Mouse (Mus musculus): ENCODE data around the gene Gstt4. TPM values are rescaled to one million over a fixed set of nuclear protein-coding genes. Genes with fewer than 3 reads are reported as not detected.

Gene Gstt4
- polyA plus RNA-seq, 1 experiment from 2014 or later = not detected

GRCm38 (mm10) chr10:75819882-75820281 is 2.5 kb downstream of the Gstt4 start:
- Histone ChIP-seq H3K9me3 (no peaks in the 10 kb centered on the region), H3K9ac (no peak overlapping the region), H3K4me2 (replicated peaks) (no peak overlapping the region), H3K4me3 (no peak overlapping the region), H3K36me3 (no peaks in the 10 kb centered on the region), H3K27ac (no peak overlapping the region), H3K4me1 (no peaks in the 10 kb centered on the region), H3K27me3 (no peaks in the 10 kb centered on the region)
- 89% methylated on average over 5 of the region's 5 CpGs for WGBS
- no peak for ATAC-seq (ENCODE audit: insufficient number of reproducible peaks, insufficient read depth, low FRiP score, low TSS enrichment)

GRCm38 (mm10) chr10:75818641-75819040 is 3.7 kb downstream of the Gstt4 start:
- no peaks in the 10 kb centered on the region for H3K4me1 ChIP-seq
- no peak for ATAC-seq (ENCODE audit: insufficient number of reproducible peaks, insufficient read depth, low FRiP score, low TSS enrichment)

GRCm38 (mm10) chr10:75804217-75804616 is 18.1 kb downstream of the Gstt4 start:
- Histone ChIP-seq H3K27me3 (0 out of 2 replicates have a peak, but pooled peaks cover 4% of the 10 kb centered on the region), H3K36me3 (no peaks in the 10 kb centered on the region), H3K9me3 (no peaks in the 10 kb centered on the region), H3K27ac (no peak overlapping the region), H3K4me3 (no peak overlapping the region), H3K4me2 (replicated peaks) (no peak overlapping the region), H3K4me1 (no peaks in the 10 kb centered on the region), H3K9ac (no peak overlapping the region)
- no peak for ATAC-seq (ENCODE audit: insufficient number of reproducible peaks, insufficient read depth, low FRiP score, low TSS enrichment)
- 67% methylated on average over 2 of the region's 2 CpGs for WGBS

More at GRCm38 (mm10) chr10:75818641-75819040, 3.7 kb downstream of the Gstt4 start:
- no peaks in the 10 kb centered on the region for H3K36me3 ChIP-seq
- no peak overlapping the region for H3K9ac ChIP-seq
- WGBS = 62% methylated on average over 10 of the region's 10 CpGs
- no peak overlapping the region for H3K4me3 ChIP-seq
- H3K4me2 ChIP-seq (replicated peaks) = no peak overlapping the region
- H3K27ac ChIP-seq = no peak overlapping the region
- no peaks in the 10 kb centered on the region for H3K9me3 ChIP-seq
- H3K27me3 ChIP-seq = no peaks in the 10 kb centered on the region

- H3K27ac ChIP-seq = no peak within 1 kb of the TSS
- H3K36me3 ChIP-seq = no peaks in the 10 kb centered on the region
- H3K4me1 ChIP-seq = peaks cover 23% of the 10 kb centered on the region
- H3K4me3 ChIP-seq = peak within 1 kb of the TSS; percentile 42
- peak within 1 kb of the TSS; percentile 80 for H3K4me2 ChIP-seq (replicated peaks)
- no peak for ATAC-seq (ENCODE audit: insufficient number of reproducible peaks, insufficient read depth, low FRiP score, low TSS enrichment)
- H3K9ac ChIP-seq = peak within 1 kb of the TSS; percentile 45
- 0 out of 2 replicates have a peak, but pooled peaks cover 6% of the 10 kb centered on the region for H3K27me3 ChIP-seq
- H3K9me3 ChIP-seq = no peaks in the 10 kb centered on the region
- 2% methylated on average over 18 of the region's 18 CpGs for WGBS
Observed at GRCm38 (mm10) chr10:75798176-75798696, 24.1 kb downstream of the Gstt4 start, which contains the start of gene Gstt1. Gene Gstt1 (minus strand): TSS chr10:75798584.

- Histone ChIP-seq H3K9me3 (no peaks in the 10 kb centered on the region), H3K36me3 (no peaks in the 10 kb centered on the region), H3K4me1 (peaks cover 23% of the 10 kb centered on the region), H3K4me2 (replicated peaks) (peak overlapping the region; percentile 80), H3K27ac (no peak overlapping the region), H3K9ac (peak overlapping the region; percentile 45), H3K27me3 (0 out of 2 replicates have a peak, but pooled peaks cover 6% of the 10 kb centered on the region), H3K4me3 (peak overlapping the region; percentile 42)
- ATAC-seq (ENCODE audit: insufficient number of reproducible peaks, insufficient read depth, low FRiP score, low TSS enrichment) = no peak
- 5% methylated on average over 12 of the region's 12 CpGs for WGBS
Observed at GRCm38 (mm10) chr10:75797619-75798175, 24.6 kb downstream of the Gstt4 start.

- no peaks in the 10 kb centered on the region for H3K36me3 ChIP-seq
- no peaks in the 10 kb centered on the region for H3K9me3 ChIP-seq
- H3K4me3 ChIP-seq = peak overlapping the region; percentile 42
- peaks cover 23% of the 10 kb centered on the region for H3K4me1 ChIP-seq
- H3K27ac ChIP-seq = no peak overlapping the region
- WGBS = 39% methylated on average over 11 of the region's 11 CpGs
- H3K4me2 ChIP-seq (replicated peaks) = peak overlapping the region; percentile 80
- H3K9ac ChIP-seq = peak overlapping the region; percentile 45; the same call in 1 of the 2 replicates
- ATAC-seq (ENCODE audit: insufficient number of reproducible peaks, insufficient read depth, low FRiP score, low TSS enrichment) = no peak
- 0 out of 2 replicates have a peak, but pooled peaks cover 6% of the 10 kb centered on the region for H3K27me3 ChIP-seq
Observed at GRCm38 (mm10) chr10:75796731-75797516, 25.4 kb downstream of the Gstt4 start.

- Histone ChIP-seq H3K4me2 (replicated peaks) (no peak overlapping the region), H3K9me3 (no peaks in the 10 kb centered on the region), H3K9ac (no peak overlapping the region), H3K36me3 (no peaks in the 10 kb centered on the region), H3K4me3 (no peak overlapping the region), H3K4me1 (peaks cover 28% of the 10 kb centered on the region), H3K27ac (no peak overlapping the region), H3K27me3 (0 out of 2 replicates have a peak, but pooled peaks cover 6% of the 10 kb centered on the region)
- WGBS = 35% methylated on average over 3 of the region's 3 CpGs
- ATAC-seq (ENCODE audit: insufficient number of reproducible peaks, insufficient read depth, low FRiP score, low TSS enrichment) = no peak
Observed at GRCm38 (mm10) chr10:75794880-75795279, 27.5 kb downstream of the Gstt4 start.

- Histone ChIP-seq H3K4me3 (no peak overlapping the region), H3K36me3 (no peaks in the 10 kb centered on the region), H3K9ac (no peak overlapping the region), H3K27me3 (no peaks in the 10 kb centered on the region), H3K4me2 (replicated peaks) (no peak overlapping the region), H3K27ac (0 out of 2 replicates have a peak overlapping the region, but pooled peaks have one; percentile 36), H3K4me1 (peaks cover 10% of the 10 kb centered on the region), H3K9me3 (no peaks in the 10 kb centered on the region)
- WGBS = 20% methylated on average over 7 of the region's 7 CpGs
- peak; percentile 56; the same call in 1 of the 2 replicates for ATAC-seq (ENCODE audit: insufficient number of reproducible peaks, insufficient read depth, low FRiP score, low TSS enrichment)
Observed at GRCm38 (mm10) chr10:75790773-75791172, 31.6 kb downstream of the Gstt4 start.

- H3K4me1 ChIP-seq = peaks cover 8% of the 10 kb centered on the region
- no peak overlapping the region for H3K4me2 ChIP-seq (replicated peaks)
- no peaks in the 10 kb centered on the region for H3K27me3 ChIP-seq
- ATAC-seq (ENCODE audit: insufficient number of reproducible peaks, insufficient read depth, low FRiP score, low TSS enrichment) = no peak
- H3K36me3 ChIP-seq = no peaks in the 10 kb centered on the region
- H3K27ac ChIP-seq = no peak overlapping the region
- H3K9ac ChIP-seq = no peak overlapping the region
- H3K4me3 ChIP-seq = no peak overlapping the region
- H3K9me3 ChIP-seq = no peaks in the 10 kb centered on the region
- WGBS = 92% methylated on average over 5 of the region's 5 CpGs
Observed at GRCm38 (mm10) chr10:75789841-75790240, 32.5 kb downstream of the Gstt4 start.

- no peaks in the 10 kb centered on the region for H3K9me3 ChIP-seq
- no peak overlapping the region for H3K4me2 ChIP-seq (replicated peaks)
- H3K27me3 ChIP-seq = no peaks in the 10 kb centered on the region
- H3K36me3 ChIP-seq = no peaks in the 10 kb centered on the region
- no peak overlapping the region for H3K27ac ChIP-seq
- ATAC-seq (ENCODE audit: insufficient number of reproducible peaks, insufficient read depth, low FRiP score, low TSS enrichment) = no peak
- peaks cover 5% of the 10 kb centered on the region; the same call in 1 of the 2 replicates for H3K4me1 ChIP-seq
- H3K4me3 ChIP-seq = no peak overlapping the region
- 78% methylated on average over 6 of the region's 6 CpGs for WGBS
- no peak overlapping the region for H3K9ac ChIP-seq
Observed at GRCm38 (mm10) chr10:75789081-75789735, 33.1 kb downstream of the Gstt4 start.

- ATAC-seq (ENCODE audit: insufficient number of reproducible peaks, insufficient read depth, low FRiP score, low TSS enrichment) = no peak
Observed at GRCm38 (mm10) chr10:75788277-75788676, 34.1 kb downstream of the Gstt4 start.

More at GRCm38 (mm10) chr10:75788277-75788676, 34.1 kb downstream of the Gstt4 start:
- WGBS = 92% methylated on average over 8 of the region's 8 CpGs
- H3K9ac ChIP-seq = no peak overlapping the region
- H3K9me3 ChIP-seq = no peaks in the 10 kb centered on the region
- H3K4me1 ChIP-seq = peaks cover 5% of the 10 kb centered on the region; the same call in 1 of the 2 replicates
- H3K27ac ChIP-seq = no peak overlapping the region
- no peak overlapping the region for H3K4me2 ChIP-seq (replicated peaks)
- no peaks in the 10 kb centered on the region for H3K27me3 ChIP-seq
- no peak overlapping the region for H3K4me3 ChIP-seq
- H3K36me3 ChIP-seq = no peaks in the 10 kb centered on the region

All from embryonic facial prominence, embryonic 12.5 days (tissue).